ENCODE assay signal across 13 mouse cellular contexts in genomic region chr17:68045655-68046340, GRCm38 (mm10). TPM values are rescaled to one million over a fixed set of nuclear protein-coding genes. Genes with fewer than 3 reads are reported as not detected.
A peak's percentile ranks its signal among the peaks of the same experiment; 100 is the strongest.
DNase-seq lines count a peak whose midpoint lies in the region; ATAC-seq lines count a peak whose summit lies in the region.
"Had no signal": no experiment of that assay in that cellular context is flagged by ENCODE, and none has a peak within 500 bp of the region (broad histone marks: within the 10 kb centered on the region; RNA-seq: fewer than 3 reads in every experiment).

No protein-coding gene starts in this region.

- no peaks in the 10 kb centered on the region for H3K9me3 ChIP-seq in forebrain, embryonic 14.5 days (replicated peaks; ENCODE audit: control insufficient read depth, low read length)
- H3K9me3 ChIP-seq in forebrain, embryonic 13.5 days (replicated peaks) = no peaks in the 10 kb centered on the region
- no peaks in the 10 kb centered on the region for H3K9me3 ChIP-seq in embryonic facial prominence, embryonic 14.5 days (ENCODE audit: control insufficient read depth, low read length)
- H3K9me3 ChIP-seq in stomach, embryonic 14.5 days (ENCODE audit: control insufficient read depth, low read depth, low read length) = no peaks in the 10 kb centered on the region
- H3K9me3 ChIP-seq: heart, embryonic 13.5 days; liver, embryonic 13.5 days; midbrain, embryonic 10.5 days had no signal

- no peaks in the 10 kb centered on the region for H3K36me3 ChIP-seq in forebrain, embryonic 14.5 days (ENCODE audit: control insufficient read depth, insufficient read depth, low read length)
- H3K36me3 ChIP-seq in forebrain, embryonic 13.5 days (ENCODE audit: poor library complexity, severe bottlenecking) = no peaks in the 10 kb centered on the region
- no peaks in the 10 kb centered on the region for H3K36me3 ChIP-seq in embryonic facial prominence, embryonic 14.5 days (ENCODE audit: control insufficient read depth, insufficient read depth, low read length)
- no peaks in the 10 kb centered on the region for H3K36me3 ChIP-seq in stomach, embryonic 14.5 days (ENCODE audit: control insufficient read depth, insufficient read depth, low read length)
- H3K36me3 ChIP-seq: heart, embryonic 13.5 days; liver, embryonic 13.5 days; midbrain, embryonic 10.5 days had no signal

- no peak overlapping the region for H3K4me3 ChIP-seq in forebrain, embryonic 14.5 days (ENCODE audit: low read depth, low read length)
- no peak overlapping the region for H3K4me3 ChIP-seq in forebrain, embryonic 13.5 days
- no peak overlapping the region for H3K4me3 ChIP-seq in embryonic facial prominence, embryonic 14.5 days (ENCODE audit: low read depth, low read length)
- no peak overlapping the region for H3K4me3 ChIP-seq in stomach, embryonic 14.5 days (ENCODE audit: low read depth, low read length)
- H3K4me3 ChIP-seq: heart, embryonic 13.5 days; liver, embryonic 13.5 days; midbrain, embryonic 10.5 days had no signal

- no peak overlapping the region for H3K27ac ChIP-seq in forebrain, embryonic 14.5 days (ENCODE audit: low read depth, low read length)
- no peak overlapping the region for H3K27ac ChIP-seq in forebrain, embryonic 13.5 days
- H3K27ac ChIP-seq in embryonic facial prominence, embryonic 14.5 days (replicated peaks; ENCODE audit: low read depth, low read length) = peak overlapping the region; percentile 64
- H3K27ac ChIP-seq in stomach, embryonic 14.5 days (ENCODE audit: low read length) = peak overlapping the region; percentile 2; the same call in 1 of the 2 replicates
- H3K27ac ChIP-seq: heart, embryonic 13.5 days; liver, embryonic 13.5 days; midbrain, embryonic 10.5 days had no signal

- no peak overlapping the region for H3K4me2 ChIP-seq in forebrain, embryonic 14.5 days (ENCODE audit: low read length)
- no peak overlapping the region for H3K4me2 ChIP-seq in forebrain, embryonic 13.5 days
- H3K4me2 ChIP-seq in embryonic facial prominence, embryonic 14.5 days (ENCODE audit: low read depth, low read length) = no peak overlapping the region
- H3K4me2 ChIP-seq in stomach, embryonic 14.5 days (replicated peaks; ENCODE audit: low read depth, low read length) = no peak overlapping the region
- H3K4me2 ChIP-seq: heart, embryonic 13.5 days; liver, embryonic 13.5 days had no signal

- H3K27me3 ChIP-seq in forebrain, embryonic 14.5 days (replicated peaks; ENCODE audit: control insufficient read depth, insufficient read depth, low read length) = no peaks in the 10 kb centered on the region
- H3K27me3 ChIP-seq in forebrain, embryonic 13.5 days = no peaks in the 10 kb centered on the region
- H3K27me3 ChIP-seq in embryonic facial prominence, embryonic 14.5 days (replicated peaks; ENCODE audit: control insufficient read depth, insufficient read depth, low read length) = no peaks in the 10 kb centered on the region
- no peaks in the 10 kb centered on the region for H3K27me3 ChIP-seq in stomach, embryonic 14.5 days (ENCODE audit: control insufficient read depth, insufficient read depth, low read length)
- H3K27me3 ChIP-seq: heart, embryonic 13.5 days; liver, embryonic 13.5 days had no signal

- ATAC-seq in forebrain, embryonic 14.5 days = no peak
- no peak for ATAC-seq in forebrain, embryonic 13.5 days
- ATAC-seq in embryonic facial prominence, embryonic 14.5 days (ENCODE audit: low read depth) = peak; percentile 58
- ATAC-seq in stomach, embryonic 14.5 days (ENCODE audit: insufficient number of reproducible peaks, insufficient read depth, low FRiP score, low read depth) = no peak

- H3K4me1 ChIP-seq in forebrain, embryonic 14.5 days (ENCODE audit: control insufficient read depth, insufficient read depth, low read length) = no peaks in the 10 kb centered on the region
- H3K4me1 ChIP-seq in forebrain, embryonic 13.5 days = no peaks in the 10 kb centered on the region
- H3K4me1 ChIP-seq in embryonic facial prominence, embryonic 14.5 days (ENCODE audit: control insufficient read depth, insufficient read depth, low read length) = peaks cover 12% of the 10 kb centered on the region
- H3K4me1 ChIP-seq in stomach, embryonic 14.5 days (ENCODE audit: control insufficient read depth, insufficient read depth, low read length) = peaks cover 5% of the 10 kb centered on the region; the same call in 1 of the 2 replicates
- H3K4me1 ChIP-seq: liver, embryonic 13.5 days; midbrain, embryonic 10.5 days had no signal

- 76% methylated on average over 8 of the region's 8 CpGs for WGBS in forebrain, embryonic 14.5 days
- 81% methylated on average over 8 of the region's 8 CpGs for WGBS in forebrain, embryonic 13.5 days
- 32% methylated on average over 8 of the region's 8 CpGs for WGBS in embryonic facial prominence, embryonic 14.5 days
- 47% methylated on average over 8 of the region's 8 CpGs for WGBS in stomach, embryonic 14.5 days

- no peak overlapping the region for H3K9ac ChIP-seq in forebrain, embryonic 14.5 days (ENCODE audit: low read length)
- H3K9ac ChIP-seq in forebrain, embryonic 13.5 days = no peak overlapping the region
- no peak overlapping the region for H3K9ac ChIP-seq in embryonic facial prominence, embryonic 14.5 days (ENCODE audit: low read depth, low read length)
- no peak overlapping the region for H3K9ac ChIP-seq in stomach, embryonic 14.5 days (replicated peaks; ENCODE audit: low read depth, low read length)
- H3K9ac ChIP-seq: heart, embryonic 13.5 days; liver, embryonic 13.5 days had no signal

- peak; percentile 7 for DNase-seq in forebrain, embryonic 14.5 days (ENCODE audit: low spot score)
- DNase-seq in kidney, postnatal 10 days = peak; percentile 16
- DNase-seq in kidney, adult 8-10 months = no peak
- peak; percentile 84 for DNase-seq in embryonic facial prominence, embryonic 14.5 days (ENCODE audit: low spot score)
- DNase-seq in right cerebral cortex, postnatal 25 days = no peak
- DNase-seq in retina, embryonic 14.5 days (ENCODE audit: low spot score) = no peak
- DNase-seq: cerebellum, adult 11 months; liver, embryonic 13.5 days; right cerebral cortex, postnatal 4 days had no signal

RNA-seq across cellular contexts. Expression of gene Arhgap28, which starts 41.9 kb away (rescaled TPM):
- polyA plus RNA-seq in forebrain, embryonic 14.5 days (2014; fragmentation: Nextera tagmentation; extraction: Ambion mirVana) = 5.4 and 6.6 TPM in 2 replicates
- 4.5 and 5.3 TPM in 2 replicates for polyA plus RNA-seq in forebrain, embryonic 13.5 days (2015; fragmentation: Nextera tagmentation; extraction: Ambion mirVana)
- polyA plus RNA-seq in embryonic facial prominence, embryonic 14.5 days (2014; fragmentation: Nextera tagmentation; extraction: Ambion mirVana) = 49.2 and 59.2 TPM in 2 replicates
- 43.3 and 45.3 TPM in 2 replicates for polyA plus RNA-seq in stomach, embryonic 14.5 days (2014; fragmentation: Nextera tagmentation; extraction: Ambion mirVana)

Comparison
In these comparisons a context has a peak if more than half of its experiments do, and no peak if none do; other contexts are left out.
1. DNase-seq: peak in forebrain, embryonic 14.5 days (single experiment), kidney, postnatal 10 days (single experiment) and embryonic facial prominence, embryonic 14.5 days (single experiment); none in kidney, adult 8-10 months (0 of 2), right cerebral cortex, postnatal 25 days (single experiment) and retina, embryonic 14.5 days (single experiment).
2. H3K27ac ChIP-seq: peak in embryonic facial prominence, embryonic 14.5 days (single experiment) and stomach, embryonic 14.5 days (single experiment); none in forebrain, embryonic 14.5 days (single experiment) and forebrain, embryonic 13.5 days (single experiment).